In genomic region chr7:96889061-96890034, GRCm38 (mm10) we compare ENCODE assay signal across 14 mouse cellular contexts.
DNase-seq lines count a peak whose midpoint lies in the region; ATAC-seq and TF ChIP-seq lines count a peak whose summit lies in the region.
"Had no signal": no experiment of that assay in that cellular context is flagged by ENCODE, and none has a peak within 500 bp of the region (broad histone marks: within the 10 kb centered on the region; RNA-seq: fewer than 3 reads in every experiment).

No protein-coding gene starts in this region.

- H3K4me2 ChIP-seq in forebrain, embryonic 16.5 days (ENCODE audit: low read length): no peak overlapping the region
- no peak overlapping the region for H3K4me2 ChIP-seq in limb, embryonic 11.5 days (ENCODE audit: low read depth, severe bottlenecking)
- H3K4me2 ChIP-seq: heart, embryonic 13.5 days had no signal

- no peaks in the 10 kb centered on the region for H3K9me3 ChIP-seq in forebrain, embryonic 10.5 days
- H3K9me3 ChIP-seq in forebrain, embryonic 16.5 days (ENCODE audit: control insufficient read depth, low read length): 0 out of 2 replicates have a peak, but pooled peaks cover under 1% of the 10 kb centered on the region
- no peaks in the 10 kb centered on the region for H3K9me3 ChIP-seq in limb, embryonic 11.5 days (ENCODE audit: control insufficient read depth, low read length)
- H3K9me3 ChIP-seq: heart, embryonic 13.5 days had no signal

- no peak overlapping the region for H3K4me3 ChIP-seq in forebrain, embryonic 10.5 days
- H3K4me3 ChIP-seq in forebrain, embryonic 16.5 days (replicated peaks; ENCODE audit: low read length): no peak overlapping the region
- H3K4me3 ChIP-seq in kidney, adult 2 months (ENCODE audit: insufficient read depth, low read depth, low read length): no peak overlapping the region
- no peak overlapping the region for H3K4me3 ChIP-seq in limb, embryonic 11.5 days (ENCODE audit: low read depth, low read length)
- H3K4me3 ChIP-seq: heart, embryonic 13.5 days had no signal

- peak overlapping the region; percentile 70 for H3K27ac ChIP-seq in forebrain, embryonic 10.5 days
- H3K27ac ChIP-seq in forebrain, embryonic 16.5 days (ENCODE audit: low read length): no peak overlapping the region
- no peak overlapping the region for H3K27ac ChIP-seq in kidney, adult 2 months (ENCODE audit: insufficient read depth, low read depth, low read length)
- peak overlapping the region; percentile 61; the same call in 1 of the 2 replicates for H3K27ac ChIP-seq in limb, embryonic 11.5 days (replicated peaks; ENCODE audit: low read depth, low read length)
- H3K27ac ChIP-seq: heart, embryonic 13.5 days had no signal

- H3K27me3 ChIP-seq in forebrain, embryonic 10.5 days (ENCODE audit: poor library complexity, severe bottlenecking): no peaks in the 10 kb centered on the region
- H3K27me3 ChIP-seq in forebrain, embryonic 16.5 days (replicated peaks; ENCODE audit: control insufficient read depth, insufficient read depth, low read length): no peaks in the 10 kb centered on the region
- no peaks in the 10 kb centered on the region for H3K27me3 ChIP-seq in kidney, adult 2 months (replicated peaks; ENCODE audit: control insufficient read depth, insufficient read depth, low read length)
- no peaks in the 10 kb centered on the region for H3K27me3 ChIP-seq in limb, embryonic 11.5 days (ENCODE audit: control insufficient read depth, insufficient read depth, low read length)
- H3K27me3 ChIP-seq: heart, embryonic 13.5 days had no signal

- H3K4me1 ChIP-seq in forebrain, embryonic 10.5 days: peaks cover 13% of the 10 kb centered on the region
- peaks cover 9% of the 10 kb centered on the region for H3K4me1 ChIP-seq in forebrain, embryonic 16.5 days (replicated peaks; ENCODE audit: control insufficient read depth, insufficient read depth, low read length)
- H3K4me1 ChIP-seq in kidney, adult 2 months (ENCODE audit: control insufficient read depth, insufficient read depth, low read length): no peaks in the 10 kb centered on the region
- peaks cover 10% of the 10 kb centered on the region for H3K4me1 ChIP-seq in limb, embryonic 11.5 days (ENCODE audit: control insufficient read depth, insufficient read depth, low read length)
- H3K4me1 ChIP-seq: heart, embryonic 13.5 days had no signal

- no peak for TF ChIP-seq CTCF in kidney, adult 2 months (conservative IDR thresholded peaks at IDR 0.05; ENCODE audit: insufficient read depth, insufficient read length, low read depth, low read length)

- no peak overlapping the region for H3K9ac ChIP-seq in forebrain, embryonic 16.5 days (replicated peaks; ENCODE audit: low read depth, low read length)
- H3K9ac ChIP-seq in limb, embryonic 11.5 days (ENCODE audit: low read length): no peak overlapping the region
- H3K9ac ChIP-seq: heart, embryonic 13.5 days had no signal

- TF ChIP-seq POLR2A in kidney, adult 2 months (IDR thresholded peaks at IDR 0.05; ENCODE audit: low read depth, low read length): no peak

- H3K36me3 ChIP-seq in forebrain, embryonic 10.5 days (replicated peaks): peaks cover 71% of the 10 kb centered on the region
- peaks cover 12% of the 10 kb centered on the region for H3K36me3 ChIP-seq in forebrain, embryonic 16.5 days (ENCODE audit: control insufficient read depth, insufficient read depth)
- no peaks in the 10 kb centered on the region for H3K36me3 ChIP-seq in kidney, adult 2 months (ENCODE audit: control insufficient read depth, insufficient read depth, low read length)
- no peaks in the 10 kb centered on the region for H3K36me3 ChIP-seq in limb, embryonic 11.5 days (ENCODE audit: control insufficient read depth, insufficient read depth, low read length)

- no peak for DNase-seq in forebrain, embryonic 10.5 days (ENCODE audit: extremely low spot score, low spot score)
- DNase-seq in adrenal gland, postnatal 10 days: peak; percentile 63
- DNase-seq in kidney, adult 2 months: peak; percentile 49
- DNase-seq in limb, embryonic 11.5 days (ENCODE audit: low spot score): no peak
- no peak for DNase-seq in frontal cortex, postnatal 10 days (ENCODE audit: low spot score in 2 of 2)
- no peak for DNase-seq in layer of hippocampus, adult 9-11 months
- DNase-seq: gastrocnemius, postnatal 10 days; left cerebral cortex, postnatal 4 days; lung, postnatal 14 days; thymus, postnatal 36 days had no signal

- no peak for ATAC-seq in forebrain, embryonic 16.5 days
- peak; percentile 50; the same call in 1 of the 2 replicates for ATAC-seq in limb, embryonic 11.5 days (ENCODE audit: insufficient number of reproducible peaks, low FRiP score, low TSS enrichment, low read depth)
- no peak for ATAC-seq in inflammation-experienced regulatory T-cells, adult 6 months
- ATAC-seq: intestine, postnatal 0 days had no signal

- WGBS in forebrain, embryonic 10.5 days: 92% methylated on average over 18 of the region's 18 CpGs
- 84% methylated on average over 18 of the region's 18 CpGs for WGBS in forebrain, embryonic 16.5 days
- 74% methylated on average over 18 of the region's 18 CpGs for WGBS in kidney, adult 2 months
- 82% methylated on average over 18 of the region's 18 CpGs for WGBS in limb, embryonic 11.5 days

Comparison
In these comparisons a context has a peak if more than half of its experiments do, and no peak if none do; other contexts are left out.
1. H3K27ac ChIP-seq: peak in forebrain, embryonic 10.5 days (single experiment) and limb, embryonic 11.5 days (single experiment); none in forebrain, embryonic 16.5 days (single experiment) and kidney, adult 2 months (single experiment).
2. DNase-seq: peak in adrenal gland, postnatal 10 days (single experiment) and kidney, adult 2 months (single experiment); none in forebrain, embryonic 10.5 days (single experiment), limb, embryonic 11.5 days (single experiment), frontal cortex, postnatal 10 days (0 of 2) and layer of hippocampus, adult 9-11 months (single experiment).